Comparison of ENCODE assay signal across 8 mouse cellular contexts in the genomic region with DNA sequence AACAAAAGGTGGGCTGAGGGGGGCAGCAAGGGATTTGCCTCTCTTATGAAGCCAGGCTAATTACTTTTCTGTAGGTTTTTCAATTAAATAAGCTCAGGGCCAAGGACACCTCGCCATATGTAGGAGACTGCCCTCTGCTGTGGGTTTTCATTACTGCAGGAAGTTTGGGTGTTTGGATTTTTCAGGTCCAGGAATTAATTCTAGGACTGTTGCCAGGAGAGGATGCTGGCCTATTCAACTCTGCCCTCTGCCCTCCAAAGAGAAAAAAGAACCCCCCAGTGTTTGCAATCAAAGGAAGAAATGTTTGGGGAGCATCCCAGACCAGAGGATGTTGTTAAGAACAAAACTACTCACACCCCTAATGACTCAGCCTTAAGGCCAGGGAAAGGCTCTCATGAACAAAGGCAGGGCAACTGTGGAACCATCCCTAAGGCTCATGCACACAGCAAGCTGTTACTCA. TPM values are rescaled to one million over a fixed set of nuclear protein-coding genes. Genes with fewer than 3 reads are reported as not detected.
DNase-seq lines count a peak whose midpoint lies in the region; ATAC-seq and TF ChIP-seq lines count a peak whose summit lies in the region.
"Had no signal": no experiment of that assay in that cellular context is flagged by ENCODE, and none has a peak within 500 bp of the region (broad histone marks: within the 10 kb centered on the region; RNA-seq: fewer than 3 reads in every experiment).

No protein-coding gene starts in this region.

- no peak overlapping the region for H3K9ac ChIP-seq in intestine, postnatal 0 days (ENCODE audit: low read depth, low read length)
- H3K9ac ChIP-seq: stomach, embryonic 15.5 days had no signal

- ATAC-seq in intestine, postnatal 0 days = no peak

- peak; percentile 70 for DNase-seq in adrenal gland, adult 2 months
- DNase-seq in cerebellum, adult 9-10 months = peak; percentile 65
- peak; percentile 24 to 34 for DNase-seq in gastrocnemius, adult 8-10 months (ENCODE audit: low spot score in 2 of 2)
- DNase-seq in left cerebral cortex, postnatal 25 days (ENCODE audit: low spot score in 2 of 2) = peak; percentile 79 to 87
- DNase-seq in neural tube, embryonic 10.5 days (ENCODE audit: extremely low spot score, low spot score) = peak; percentile 65
- DNase-seq in urinary bladder, postnatal 4 days (ENCODE audit: low spot score in 2 of 2) = peak; percentile 46 to 65

- H3K4me2 ChIP-seq in intestine, postnatal 0 days (replicated peaks; ENCODE audit: low read depth) = no peak overlapping the region
- H3K4me2 ChIP-seq: stomach, embryonic 15.5 days had no signal

- TF ChIP-seq CTCF in intestine, postnatal 0 days (IDR thresholded peaks at IDR 0.05; ENCODE audit: low read depth) = peak; percentile 80

- intact Hi-C loops in left cerebral cortex, postnatal 25 days (cut with DNase I) = loop anchor here (5.0 kb wide), 2 partner anchors 62 to 378 kb away; no protein-coding TSS in a partner anchor

- no peaks in the 10 kb centered on the region for H3K9me3 ChIP-seq in intestine, postnatal 0 days (ENCODE audit: control insufficient read depth)
- H3K9me3 ChIP-seq: stomach, embryonic 15.5 days had no signal

- H3K27ac ChIP-seq in intestine, postnatal 0 days (ENCODE audit: low read depth, low read length) = no peak overlapping the region
- H3K27ac ChIP-seq: stomach, embryonic 15.5 days had no signal

- WGBS in intestine, postnatal 0 days = 15% methylated on average over 1 of the region's 1 CpGs

- no peaks in the 10 kb centered on the region for H3K4me1 ChIP-seq in intestine, postnatal 0 days (replicated peaks; ENCODE audit: control insufficient read depth, insufficient read depth, low read length)

- H3K27me3 ChIP-seq in intestine, postnatal 0 days (replicated peaks; ENCODE audit: control insufficient read depth, insufficient read depth, low read length) = no peaks in the 10 kb centered on the region
- H3K27me3 ChIP-seq: stomach, embryonic 15.5 days had no signal

- no peak overlapping the region for H3K4me3 ChIP-seq in intestine, postnatal 0 days (ENCODE audit: low read depth, low read length)
- H3K4me3 ChIP-seq: stomach, embryonic 15.5 days had no signal

- H3K36me3 ChIP-seq in intestine, postnatal 0 days (ENCODE audit: control insufficient read depth, insufficient read depth) = no peaks in the 10 kb centered on the region
- H3K36me3 ChIP-seq: stomach, embryonic 15.5 days had no signal

RNA-seq across cellular contexts. Expression of gene Prickle2, which starts 40.4 kb away (rescaled TPM):
- 10 to 100 TPM in 1 of 2 experiments, 1 to 10 TPM in 1; 5.0 to 11.1 TPM for total RNA-seq in adrenal gland, adult 2 months (2021)
- polyA plus RNA-seq in adrenal gland, adult 2 months (2012; rRNA removed) = 1.8 and 2.4 TPM in 2 replicates
- total RNA-seq in gastrocnemius, adult 8-10 months (2022) = 1 to 10 TPM; 1.2 to 1.6 (median 1.3) TPM
- polyA plus RNA-seq in intestine, postnatal 0 days (2015; fragmentation: Nextera tagmentation; extraction: Ambion mirVana) = 1.7 and 2.0 TPM in 2 replicates
- total RNA-seq in left cerebral cortex, postnatal 25 days (2021) = 100 to 1,000 TPM; 181 to 195 TPM

Comparison
In these comparisons a context has a peak if more than half of its experiments do, and no peak if none do; other contexts are left out.
1. DNase-seq: peak in every context shown above with its lines; median percentile 83 in left cerebral cortex, postnatal 25 days; 70 in adrenal gland, adult 2 months; 65 in cerebellum, adult 9-10 months; 65 in neural tube, embryonic 10.5 days; 56 in urinary bladder, postnatal 4 days; 29 in gastrocnemius, adult 8-10 months.
2. RNA of gene Prickle2, which starts 40.4 kb away (total RNA-seq): 181 to 195 TPM in left cerebral cortex, postnatal 25 days; 5.0 to 11.1 TPM in adrenal gland, adult 2 months and 1.2 to 1.6 TPM in gastrocnemius, adult 8-10 months; every median in the first group is over 10 times any median in the second.